Mouse (Mus musculus) thymus, adult 2 months (tissue): ENCODE results near the gene Atp6v0c. TPM values are rescaled to one million over a fixed set of nuclear protein-coding genes. Genes with fewer than 3 reads are reported as not detected.
A peak's percentile ranks its signal among the peaks of the same experiment; 100 is the strongest.

ENCODE experiments used
- DNase-seq: peaks from one replicate; pipeline ENCODE4 v3.0.0; 2021
- H3K27ac ChIP-seq: fragments of 200-500 bp; 2 replicates; pipeline ENCODE4 v1.5.1; 2012; ENCODE audit warnings: low read length, control low read depth; ENCODE audit not compliant: control insufficient read depth, insufficient read depth
- H3K27me3 ChIP-seq: fragments of 200-500 bp; 2 replicates; pipeline ENCODE4 v1.6.1; 2012; ENCODE audit warnings: mild to moderate bottlenecking, low read length, moderate library complexity, mixed read lengths; ENCODE audit not compliant: control insufficient read depth, insufficient read depth
- H3K36me3 ChIP-seq: fragments of 200-500 bp; 2 replicates; pipeline ENCODE4 v1.6.1; 2012; ENCODE audit warnings: mild to moderate bottlenecking, low read length, moderate library complexity; ENCODE audit not compliant: control insufficient read depth, insufficient read depth
- H3K4me1 ChIP-seq: fragments of 200-500 bp; replicated peaks from 2 replicates; pipeline ENCODE4 v1.6.1; 2012; ENCODE audit warnings: low read length; ENCODE audit not compliant: control insufficient read depth, insufficient read depth
- H3K4me3 ChIP-seq: fragments of 200-500 bp; 2 replicates; pipeline ENCODE4 v1.5.1; 2012; ENCODE audit warnings: mild to moderate bottlenecking, low read length, control low read depth, moderate library complexity; ENCODE audit not compliant: control insufficient read depth, insufficient read depth
- CTCF ChIP-seq: fragments of 200-500 bp; IDR thresholded peaks from 2 replicates; pipeline ENCODE4 v1.5.1; 2012; ENCODE audit warnings: mild to moderate bottlenecking, control low read depth, low read length, moderate library complexity, borderline replicate concordance; ENCODE audit not compliant: control insufficient read depth, poor library complexity, insufficient read depth; ENCODE audit errors: extremely low read depth
- POLR2A ChIP-seq: fragments of 200-500 bp; IDR thresholded peaks from 2 replicates; pipeline ENCODE4 v1.6.1; 2012; ENCODE audit warnings: mild to moderate bottlenecking, low read length, control low read depth, moderate library complexity; ENCODE audit not compliant: control insufficient read depth, poor library complexity, insufficient read depth; ENCODE audit errors: extremely low read depth
- WGBS: fragments of 180-500 bp; shearing (Covaris S2); methylation state at CpG from one replicate; pipeline ENCODE4 v1.1.7; 2018; 5-methylcytosine and 5-hydroxymethylcytosine counted together
- polyA plus RNA-seq: library from polyadenylated mRNA; depleted of rRNA; stranded (reverse); fragments of >200 nt; gene quantifications from 2 replicates; pipeline ENCODE4 v1.2.3, GENCODE M21; 2012

The Atp6v0c gene
- polyA plus RNA-seq, 1 experiment: 1,122 TPM

- WGBS: 3% methylated on average over 17 of the region's 17 CpGs
- Histone ChIP-seq H3K36me3 (peaks cover 6% of the 10 kb centered on the region; the same call in 1 of the 2 replicates), H3K27ac (no peak overlapping the region), H3K27me3 (no peaks in the 10 kb centered on the region), H3K4me3 (peak overlapping the region; percentile 74), H3K4me1 (peaks cover 11% of the 10 kb centered on the region)
- DNase-seq: no peak
- TF ChIP-seq CTCF (no peak), POLR2A (no peak)
These were observed 6.8 kb downstream of the Atp6v0c start for GRCm38 (mm10) chr17:24162584-24163175.

GRCm38 (mm10) chr17:24161466-24161865, 8.0 kb downstream of the Atp6v0c start:
- Histone ChIP-seq H3K4me1 (peaks cover 10% of the 10 kb centered on the region), H3K27me3 (no peaks in the 10 kb centered on the region), H3K4me3 (no peak overlapping the region), H3K36me3 (no peaks in the 10 kb centered on the region; the same call in 1 of the 2 replicates), H3K27ac (no peak overlapping the region)
- TF ChIP-seq CTCF (no peak), POLR2A (no peak)
- 94% methylated on average over 5 of the region's 5 CpGs for WGBS
- DNase-seq: no peak

GRCm38 (mm10) chr17:24157526-24157925, 12.0 kb downstream of the Atp6v0c start:
- H3K27me3 ChIP-seq: no peaks in the 10 kb centered on the region
- no peak overlapping the region for H3K4me3 ChIP-seq
- peaks cover 1% of the 10 kb centered on the region for H3K4me1 ChIP-seq
- H3K27ac ChIP-seq: no peak overlapping the region
- no peak for DNase-seq
- WGBS: 95% methylated on average over 4 of the region's 4 CpGs
- H3K36me3 ChIP-seq: no peaks in the 10 kb centered on the region
- no peak for TF ChIP-seq POLR2A
- no peak for TF ChIP-seq CTCF

GRCm38 (mm10) chr17:24157121-24157520, 12.4 kb downstream of the Atp6v0c start:
- Histone ChIP-seq H3K27me3 (no peaks in the 10 kb centered on the region), H3K4me3 (no peak overlapping the region), H3K36me3 (no peaks in the 10 kb centered on the region), H3K27ac (no peak overlapping the region), H3K4me1 (peaks cover 3% of the 10 kb centered on the region)
- WGBS: 97% methylated on average over 6 of the region's 6 CpGs
- no peak for DNase-seq
- no peak for TF ChIP-seq POLR2A
- no peak for TF ChIP-seq CTCF

GRCm38 (mm10) chr17:24156394-24156793, 13.1 kb downstream of the Atp6v0c start:
- Histone ChIP-seq H3K4me1 (peaks cover 8% of the 10 kb centered on the region), H3K36me3 (no peaks in the 10 kb centered on the region), H3K4me3 (no peak overlapping the region), H3K27me3 (no peaks in the 10 kb centered on the region), H3K27ac (no peak overlapping the region)
- 92% methylated on average over 3 of the region's 3 CpGs for WGBS
- DNase-seq: no peak
- TF ChIP-seq CTCF (no peak), POLR2A (no peak)

GRCm38 (mm10) chr17:24155742-24156141, 13.8 kb downstream of the Atp6v0c start:
- H3K4me1 ChIP-seq: peaks cover 8% of the 10 kb centered on the region
- H3K4me3 ChIP-seq: no peak overlapping the region
- no peak overlapping the region for H3K27ac ChIP-seq
- no peaks in the 10 kb centered on the region for H3K36me3 ChIP-seq
- no peaks in the 10 kb centered on the region for H3K27me3 ChIP-seq
- TF ChIP-seq CTCF: no peak
- no peak for TF ChIP-seq POLR2A
- 97% methylated on average over 9 of the region's 9 CpGs for WGBS
- DNase-seq: no peak

- no peak for TF ChIP-seq CTCF
- TF ChIP-seq POLR2A: no peak
- Histone ChIP-seq H3K27ac (no peak overlapping the region), H3K36me3 (no peaks in the 10 kb centered on the region), H3K4me1 (peaks cover 8% of the 10 kb centered on the region), H3K4me3 (no peak overlapping the region), H3K27me3 (no peaks in the 10 kb centered on the region)
- DNase-seq: no peak
- WGBS: 85% methylated on average over 3 of the region's 3 CpGs
These were observed 15.0 kb downstream of the Atp6v0c start for GRCm38 (mm10) chr17:24154463-24154862.
